Mouse (Mus musculus) stomach, embryonic 15.5 days (tissue): ENCODE measurements around the gene Hspa8. TPM values are rescaled to one million over a fixed set of nuclear protein-coding genes. Genes with fewer than 3 reads are reported as not detected.
A peak's percentile ranks its signal among the peaks of the same experiment; 100 is the strongest.
"Not testable (repeated sequence)": the region's sequence is repeated elsewhere in the genome, so short reads cannot be mapped to it uniquely, and the experiment has no call there.

Source experiments
- ATAC-seq: fragments of 200-750 bp; cut with Nextera tagmentation; 2 replicates; pipeline ENCODE4 v1.8.0; 2017; ENCODE audit warnings: low read depth, moderate number of reproducible peaks, moderate TSS enrichment; ENCODE audit not compliant: insufficient read depth, low FRiP score
- H3K27ac ChIP-seq: fragments of 300-500 bp; sonication (generic); 2 replicates; pipeline ENCODE4 v1.5.1; 2015; ENCODE audit warnings: mild to moderate bottlenecking, inconsistent platforms
- H3K27me3 ChIP-seq: fragments of 300-500 bp; sonication (generic); replicated peaks from 2 replicates; pipeline ENCODE4 v1.6.1; 2015; ENCODE audit warnings: inconsistent platforms
- H3K36me3 ChIP-seq: fragments of 300-500 bp; sonication (generic); 2 replicates; pipeline ENCODE4 v1.6.1; 2015; ENCODE audit warnings: inconsistent platforms
- H3K4me1 ChIP-seq: fragments of 300-500 bp; sonication (generic); 2 replicates; pipeline ENCODE4 v1.6.1; 2015; ENCODE audit warnings: inconsistent platforms
- H3K4me2 ChIP-seq: fragments of 300-500 bp; sonication (generic); 2 replicates; pipeline ENCODE4 v1.6.1; 2015; ENCODE audit warnings: mild to moderate bottlenecking, inconsistent platforms
- H3K4me3 ChIP-seq: fragments of 300-500 bp; sonication (generic); replicated peaks from 2 replicates; pipeline ENCODE4 v1.5.1; 2015; ENCODE audit warnings: inconsistent platforms
- H3K9ac ChIP-seq: fragments of 300-500 bp; sonication (generic); 2 replicates; pipeline ENCODE4 v1.6.1; 2015; ENCODE audit warnings: inconsistent platforms
- H3K9me3 ChIP-seq: fragments of 300-500 bp; sonication (generic); 2 replicates; pipeline ENCODE4 v1.6.1; 2016; ENCODE audit warnings: inconsistent platforms
- WGBS: fragments of 180-500 bp; shearing (Covaris S2); methylation state at CpG from one replicate; pipeline ENCODE4 v1.1.7; 2015; 5-methylcytosine and 5-hydroxymethylcytosine counted together
- polyA plus RNA-seq: library from polyadenylated mRNA; unstranded; fragments of >200 nt; fragmentation: Nextera tagmentation; extraction: Ambion mirVana; gene quantifications from 2 replicates; pipeline ENCODE4 v1.2.1, GENCODE M21; 2015

The Hspa8 gene
- polyA plus RNA-seq, 1 experiment from 2014 or later = 2,024 TPM

- H3K27ac ChIP-seq, ATAC-seq, H3K9ac ChIP-seq, H3K4me2 ChIP-seq, H3K27me3 ChIP-seq, H3K4me1 ChIP-seq, H3K9me3 ChIP-seq, H3K36me3 ChIP-seq, H3K4me3 ChIP-seq: not testable (repeated sequence)
- WGBS = 92% methylated on average over 6 of the region's 6 CpGs
Measured at GRCm38 (mm10) chr9:40786820-40787219, 14.0 kb upstream of the Hspa8 start.

- no peak overlapping the region for H3K4me3 ChIP-seq
- H3K36me3 ChIP-seq = no peaks in the 10 kb centered on the region
- no peak overlapping the region for H3K9ac ChIP-seq
- H3K4me2 ChIP-seq = no peak overlapping the region
- WGBS = 70% methylated on average over 6 of the region's 6 CpGs
- H3K9me3 ChIP-seq = no peaks in the 10 kb centered on the region
- no peak for ATAC-seq
- H3K27ac ChIP-seq = no peak overlapping the region
- no peaks in the 10 kb centered on the region for H3K4me1 ChIP-seq
- no peaks in the 10 kb centered on the region for H3K27me3 ChIP-seq
Measured at GRCm38 (mm10) chr9:40791864-40792633, 8.7 kb upstream of the Hspa8 start.

GRCm38 (mm10) chr9:40793581-40793980 lies 7.2 kb upstream of the Hspa8 start:
- 92% methylated on average over 5 of the region's 5 CpGs for WGBS
- no peak for ATAC-seq
- no peaks in the 10 kb centered on the region for H3K9me3 ChIP-seq
- H3K27ac ChIP-seq = no peak overlapping the region
- no peaks in the 10 kb centered on the region for H3K36me3 ChIP-seq
- H3K4me3 ChIP-seq = no peak overlapping the region
- no peaks in the 10 kb centered on the region for H3K27me3 ChIP-seq
- H3K9ac ChIP-seq = no peak overlapping the region
- 0 out of 2 replicates have a peak, but pooled peaks cover 2% of the 10 kb centered on the region for H3K4me1 ChIP-seq
- H3K4me2 ChIP-seq = no peak overlapping the region

GRCm38 (mm10) chr9:40794251-40794650 lies 6.5 kb upstream of the Hspa8 start:
- H3K36me3 ChIP-seq = no peaks in the 10 kb centered on the region
- no peak overlapping the region for H3K9ac ChIP-seq
- ATAC-seq = no peak
- H3K27me3 ChIP-seq = no peaks in the 10 kb centered on the region
- 0 out of 2 replicates have a peak, but pooled peaks cover 9% of the 10 kb centered on the region for H3K4me1 ChIP-seq
- H3K4me3 ChIP-seq = no peak overlapping the region
- H3K9me3 ChIP-seq = no peaks in the 10 kb centered on the region
- H3K27ac ChIP-seq = no peak overlapping the region
- no peak overlapping the region for H3K4me2 ChIP-seq
- 45% methylated on average over 5 of the region's 5 CpGs for WGBS

- H3K4me1 ChIP-seq = 0 out of 2 replicates have a peak, but pooled peaks cover 10% of the 10 kb centered on the region
- no peak overlapping the region for H3K4me3 ChIP-seq
- no peak for ATAC-seq
- no peaks in the 10 kb centered on the region for H3K9me3 ChIP-seq
- H3K27ac ChIP-seq = no peak overlapping the region
- no peak overlapping the region for H3K4me2 ChIP-seq
- H3K36me3 ChIP-seq = no peaks in the 10 kb centered on the region
- 56% methylated on average over 5 of the region's 5 CpGs for WGBS
- no peaks in the 10 kb centered on the region for H3K27me3 ChIP-seq
- H3K9ac ChIP-seq = no peak overlapping the region
Measured at GRCm38 (mm10) chr9:40794926-40795325, 5.9 kb upstream of the Hspa8 start.

GRCm38 (mm10) chr9:40795562-40795961 lies 5.2 kb upstream of the Hspa8 start:
- Histone ChIP-seq H3K9ac (no peak overlapping the region), H3K4me1 (0 out of 2 replicates have a peak, but pooled peaks cover 10% of the 10 kb centered on the region), H3K36me3 (no peaks in the 10 kb centered on the region), H3K4me2 (no peak overlapping the region), H3K27ac (no peak overlapping the region), H3K9me3 (no peaks in the 10 kb centered on the region), H3K4me3 (no peak overlapping the region), H3K27me3 (no peaks in the 10 kb centered on the region)
- ATAC-seq = no peak
- 69% methylated on average over 2 of the region's 2 CpGs for WGBS

GRCm38 (mm10) chr9:40796054-40796453 lies 4.7 kb upstream of the Hspa8 start:
- H3K4me2 ChIP-seq = no peak overlapping the region
- H3K9ac ChIP-seq = no peak overlapping the region
- H3K36me3 ChIP-seq = no peaks in the 10 kb centered on the region
- H3K4me3 ChIP-seq = no peak overlapping the region
- 60% methylated on average over 4 of the region's 4 CpGs for WGBS
- H3K4me1 ChIP-seq = 0 out of 2 replicates have a peak, but pooled peaks cover 10% of the 10 kb centered on the region
- H3K27ac ChIP-seq = no peak overlapping the region
- no peaks in the 10 kb centered on the region for H3K9me3 ChIP-seq
- H3K27me3 ChIP-seq = no peaks in the 10 kb centered on the region
- no peak for ATAC-seq

GRCm38 (mm10) chr9:40798247-40798960 lies 2.4 kb upstream of the Hspa8 start:
- WGBS = 62% methylated on average over 9 of the region's 9 CpGs
- no peaks in the 10 kb centered on the region for H3K27me3 ChIP-seq
- H3K4me1 ChIP-seq = 0 out of 2 replicates have a peak, but pooled peaks cover 10% of the 10 kb centered on the region
- no peak overlapping the region for H3K4me2 ChIP-seq
- no peak overlapping the region for H3K9ac ChIP-seq
- no peaks in the 10 kb centered on the region for H3K9me3 ChIP-seq
- no peaks in the 10 kb centered on the region for H3K36me3 ChIP-seq
- H3K4me3 ChIP-seq = no peak overlapping the region
- peak overlapping the region; percentile 96 for H3K27ac ChIP-seq
- ATAC-seq = no peak

GRCm38 (mm10) chr9:40799112-40799511 lies 1.7 kb upstream of the Hspa8 start:
- H3K9me3 ChIP-seq = no peaks in the 10 kb centered on the region
- ATAC-seq = no peak
- H3K36me3 ChIP-seq = no peaks in the 10 kb centered on the region
- peak overlapping the region; percentile 70; the same call in 1 of the 2 replicates for H3K4me2 ChIP-seq
- H3K9ac ChIP-seq = no peak overlapping the region
- no peaks in the 10 kb centered on the region for H3K27me3 ChIP-seq
- WGBS = 34% methylated on average over 3 of the region's 3 CpGs
- no peak overlapping the region for H3K4me3 ChIP-seq
- peak overlapping the region; percentile 96 for H3K27ac ChIP-seq
- 0 out of 2 replicates have a peak, but pooled peaks cover 10% of the 10 kb centered on the region for H3K4me1 ChIP-seq

GRCm38 (mm10) chr9:40799837-40800501 lies 815 bp upstream of the Hspa8 start:
- H3K27me3 ChIP-seq = no peaks in the 10 kb centered on the region
- H3K9me3 ChIP-seq = no peaks in the 10 kb centered on the region
- H3K4me3 ChIP-seq = peak overlapping the region; percentile 95
- H3K4me2 ChIP-seq = peak overlapping the region; percentile 70
- WGBS = under 1% methylated on average over 30 of the region's 30 CpGs
- peak overlapping the region; percentile 96 for H3K27ac ChIP-seq
- peaks cover 3% of the 10 kb centered on the region; the same call in 1 of the 2 replicates for H3K36me3 ChIP-seq
- ATAC-seq = peak; percentile 0; the same call in 1 of the 2 replicates
- H3K4me1 ChIP-seq = peaks cover 13% of the 10 kb centered on the region; the same call in 1 of the 2 replicates
- peak overlapping the region; percentile 63 for H3K9ac ChIP-seq

GRCm38 (mm10) chr9:40801614-40802532 lies 1.1 kb downstream of the Hspa8 start:
- H3K9ac ChIP-seq = peak overlapping the region; percentile 99
- peak overlapping the region; percentile 63 for H3K4me2 ChIP-seq
- WGBS = under 1% methylated on average over 28 of the region's 28 CpGs
- H3K36me3 ChIP-seq = peaks cover 17% of the 10 kb centered on the region
- H3K27ac ChIP-seq = peak overlapping the region; percentile 94
- H3K27me3 ChIP-seq, ATAC-seq, H3K9me3 ChIP-seq: not testable (repeated sequence)
- H3K4me3 ChIP-seq = peak overlapping the region; percentile 95
- peaks cover 26% of the 10 kb centered on the region for H3K4me1 ChIP-seq
